Mouse (Mus musculus): ENCODE measurements around the gene Tff3.

The Tff3 gene

DNA sequence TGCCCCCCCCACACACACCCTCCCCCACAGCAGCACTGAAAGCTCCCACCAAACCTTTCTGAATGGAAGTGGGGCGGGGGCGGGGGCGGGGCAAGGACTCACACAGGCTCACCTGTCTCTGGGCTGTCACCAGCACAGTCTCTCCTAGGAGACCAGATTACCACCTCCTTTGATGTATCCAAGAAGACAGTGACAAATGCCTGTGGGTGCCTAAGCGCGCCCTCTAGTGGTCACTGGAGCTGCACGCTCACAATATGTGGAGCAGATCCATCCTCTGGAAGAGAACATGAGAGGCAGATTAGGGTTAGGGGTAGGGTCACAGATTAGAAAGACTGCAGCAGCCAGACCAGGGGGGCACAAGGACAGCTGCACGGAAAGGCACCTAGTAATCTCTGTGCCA is 10.0 kb downstream of the Tff3 start:
- DNase-seq = peak; percentile 87

DNA sequence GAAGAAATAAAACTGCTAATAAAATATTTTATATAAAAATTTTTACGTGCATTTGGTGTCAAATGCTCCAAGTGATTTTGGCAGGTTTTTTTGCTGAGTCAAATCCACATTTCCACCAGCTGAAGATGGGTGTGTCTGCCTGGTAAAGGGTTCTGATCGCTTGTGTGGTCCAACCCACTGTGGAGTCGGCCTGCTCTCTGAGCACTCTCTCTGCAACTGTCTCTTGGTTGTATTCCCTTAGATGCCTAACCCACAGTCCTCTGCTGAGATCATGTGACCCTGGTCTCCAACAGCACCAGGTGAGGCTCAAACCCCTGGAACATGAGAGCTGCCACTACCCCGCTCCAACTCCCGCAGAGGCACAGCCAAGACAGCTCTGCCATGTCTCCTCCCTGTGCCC is 11.5 kb downstream of the Tff3 start:
- no peak for DNase-seq

DNA sequence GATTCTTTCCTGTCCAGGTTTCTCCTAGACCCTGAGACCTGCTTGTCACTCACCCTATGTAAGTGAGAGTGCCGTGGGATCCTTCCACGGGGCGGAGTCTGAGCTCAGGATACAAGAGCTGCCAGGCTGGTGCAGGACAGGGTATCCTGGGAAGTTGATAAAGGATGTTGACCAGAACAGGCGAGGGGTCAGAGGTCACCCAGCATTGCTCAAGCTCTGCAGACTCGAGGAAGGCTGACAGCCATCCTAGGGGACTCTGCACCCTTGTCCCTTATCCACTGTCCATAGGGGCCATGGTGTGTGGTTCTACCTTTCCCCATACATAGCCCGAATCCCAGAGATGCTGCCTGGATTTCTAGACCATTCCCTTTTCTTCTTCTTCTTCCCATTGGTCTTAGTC is 13.4 kb downstream of the Tff3 start:
- no peak for DNase-seq

DNA sequence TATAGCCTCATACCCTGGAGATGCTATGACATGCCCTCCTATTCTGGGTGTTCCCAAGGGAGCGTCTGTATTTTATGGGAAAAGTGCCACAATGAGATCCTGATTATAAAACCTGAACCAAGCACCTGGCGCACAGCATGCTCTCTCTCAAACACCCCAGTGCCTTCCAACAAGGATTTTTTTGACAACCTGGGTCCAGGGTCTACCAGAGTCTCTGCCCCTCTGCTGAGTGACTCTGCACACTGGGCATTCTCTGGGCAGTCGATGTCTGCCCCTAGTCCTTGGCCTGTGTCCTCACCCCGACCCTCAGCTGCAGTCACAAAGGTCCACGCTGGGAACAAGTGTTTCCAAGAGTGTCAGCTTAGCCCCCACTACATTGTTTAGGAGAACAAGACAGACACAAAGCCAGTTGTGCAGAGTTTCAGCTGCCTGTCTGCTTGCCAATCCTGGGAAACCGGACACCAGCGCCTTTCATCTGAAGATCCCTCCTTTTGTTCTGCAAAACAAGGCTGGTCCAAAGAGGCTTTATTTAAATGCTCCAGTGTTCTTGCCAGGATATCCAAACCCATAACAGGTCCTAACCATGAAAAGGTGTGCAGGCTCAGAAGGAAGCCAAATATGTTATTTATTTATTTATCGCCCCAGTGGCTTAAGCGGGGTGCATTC is 16.1 kb downstream of the Tff3 start:
- no peak for DNase-seq

DNA sequence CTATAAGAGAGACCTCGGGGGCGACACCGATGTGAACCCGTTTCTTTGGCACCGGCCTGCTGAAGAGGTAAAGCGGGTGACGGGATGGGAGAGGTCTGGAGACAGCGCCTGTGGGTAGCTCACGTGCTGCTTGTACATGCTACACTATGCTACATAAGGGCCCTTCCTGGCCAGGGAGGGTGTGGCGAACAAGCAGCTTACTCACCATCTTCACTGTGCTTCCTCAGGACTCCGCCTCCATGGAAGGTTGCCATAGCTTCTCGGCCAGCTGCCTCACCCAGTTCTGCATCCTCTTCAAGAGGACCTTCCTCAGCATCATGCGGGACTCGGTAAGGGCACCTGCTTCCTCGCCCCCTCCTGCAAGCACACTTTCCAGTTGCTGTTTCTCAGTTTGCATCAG is 21.1 kb downstream of the Tff3 start:
- no peak for DNase-seq

DNA sequence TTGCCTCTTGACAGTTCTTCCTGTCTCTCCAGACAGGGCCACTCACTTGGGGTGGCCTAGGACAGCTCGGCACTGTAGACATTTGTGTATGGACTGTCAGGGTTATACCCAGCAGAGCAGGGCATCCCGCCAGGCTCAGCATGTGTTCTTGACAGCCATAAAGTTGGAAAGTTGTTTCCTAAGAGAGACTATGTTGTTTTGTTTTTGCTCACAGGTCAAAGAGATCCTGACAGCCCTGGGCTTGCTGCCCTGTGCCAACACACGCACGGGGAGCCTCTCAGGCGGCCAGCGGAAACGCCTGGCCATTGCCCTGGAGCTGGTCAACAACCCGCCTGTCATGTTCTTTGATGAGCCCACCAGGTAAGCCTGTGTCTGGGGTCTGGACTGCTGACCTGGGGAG is 25.6 kb downstream of the Tff3 start:
- no peak for DNase-seq

DNA sequence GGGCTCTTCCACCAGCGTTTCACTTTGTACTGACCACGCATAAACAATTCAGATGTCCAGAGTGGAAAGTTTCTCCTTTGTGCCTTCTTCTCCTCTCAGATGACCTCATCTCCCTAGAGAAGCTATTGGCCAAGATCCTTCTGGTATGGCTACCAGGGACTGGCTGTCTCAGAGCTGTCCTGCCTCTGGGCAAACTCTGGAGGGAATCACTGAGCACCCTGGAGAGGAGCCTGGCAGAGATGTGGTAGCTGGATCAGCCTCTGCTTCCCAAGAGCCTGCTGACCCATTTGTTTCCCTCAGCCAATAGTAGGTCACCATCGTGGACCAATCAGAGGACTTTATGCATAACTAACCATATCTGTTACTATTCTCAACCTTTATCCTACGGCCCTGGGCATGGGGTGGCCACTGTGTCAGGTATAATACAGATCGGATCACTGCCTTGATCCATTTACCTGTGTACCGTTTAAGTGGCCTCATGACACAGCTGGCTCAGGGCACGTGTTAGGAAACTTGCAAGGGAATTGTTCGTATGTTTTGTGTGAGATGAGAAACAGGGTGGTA is 26.4 kb downstream of the Tff3 start:
- DNase-seq = no peak

DNA sequence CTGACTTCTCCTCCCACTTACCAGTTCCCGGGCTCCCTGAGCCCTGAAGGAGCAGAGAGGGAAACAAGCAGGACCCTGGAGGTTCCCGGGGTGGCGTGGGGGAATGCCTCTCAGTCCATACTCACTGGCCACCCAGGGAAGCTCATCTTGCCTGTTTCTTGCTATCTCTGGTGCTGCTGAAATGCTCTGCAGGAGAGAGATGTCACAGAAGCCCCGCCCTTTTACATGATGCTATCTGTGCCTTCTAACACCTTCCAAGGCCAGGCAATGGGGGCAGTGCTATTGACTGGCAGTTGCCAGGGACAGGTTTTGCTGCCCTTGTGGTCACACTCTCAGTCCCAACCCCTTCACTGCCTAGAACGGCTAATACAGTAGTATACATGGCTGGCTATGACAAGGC is 30.7 kb downstream of the Tff3 start:
- peak; percentile 62 for DNase-seq

DNA sequence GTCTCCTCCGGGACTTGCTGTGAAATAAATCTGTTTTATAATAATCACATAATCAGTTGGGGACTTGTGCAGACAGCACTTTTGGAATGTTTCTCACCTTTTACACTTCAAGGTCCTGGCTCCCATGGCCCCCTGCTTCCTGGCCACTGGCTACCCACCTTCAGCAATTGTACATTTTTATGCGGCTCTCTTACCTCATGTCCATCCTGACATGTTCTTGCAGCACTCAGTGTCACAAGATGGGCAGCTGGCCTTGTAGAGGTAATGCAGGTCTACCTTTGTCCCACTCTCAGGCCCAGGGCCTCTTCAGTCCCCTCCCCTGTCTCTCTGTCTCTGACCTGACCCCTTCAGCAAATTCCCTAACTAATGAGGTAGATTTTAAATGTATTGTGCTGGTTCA is 32.6 kb downstream of the Tff3 start:
- DNase-seq = no peak

DNA sequence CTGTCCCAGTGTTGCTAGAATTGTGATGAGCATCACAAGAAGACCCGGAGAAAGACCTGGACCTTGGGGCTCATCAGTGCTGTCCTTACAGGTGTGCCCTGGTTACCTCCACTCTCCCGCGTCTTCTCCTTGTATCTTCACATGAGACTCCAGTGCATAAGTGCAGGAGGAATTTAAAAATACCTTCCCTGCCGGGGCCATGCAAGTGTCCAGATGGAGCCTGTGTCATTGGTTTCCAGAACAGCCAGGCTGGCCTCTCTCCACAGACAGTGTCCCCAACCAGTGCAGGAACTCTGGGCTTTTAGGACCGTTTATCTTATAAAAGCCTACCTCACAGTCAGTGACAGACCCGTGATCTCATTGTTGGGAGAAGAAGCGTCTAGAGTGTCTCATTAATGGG is 33.9 kb downstream of the Tff3 start:
- no peak for DNase-seq

DNA sequence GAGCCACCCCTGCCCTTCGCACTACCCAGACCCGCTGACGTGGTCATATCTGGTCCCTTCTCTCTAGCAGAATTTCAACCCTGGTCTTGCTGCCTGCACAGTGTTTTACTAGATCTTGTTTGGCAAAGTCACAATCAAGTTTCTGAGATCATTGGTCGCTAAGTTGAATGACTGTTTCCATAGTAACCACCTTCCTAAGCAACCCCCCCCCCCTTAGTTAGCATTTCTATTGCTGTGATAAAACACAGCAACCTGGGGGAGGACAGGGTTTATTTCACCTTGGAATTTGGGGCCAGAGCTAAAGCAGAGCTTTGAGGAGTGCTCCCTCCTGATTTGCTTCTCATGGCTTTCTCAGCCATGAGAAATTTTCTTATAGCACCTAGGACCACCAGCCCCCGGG is 34.7 kb downstream of the Tff3 start:
- no peak for DNase-seq

DNA sequence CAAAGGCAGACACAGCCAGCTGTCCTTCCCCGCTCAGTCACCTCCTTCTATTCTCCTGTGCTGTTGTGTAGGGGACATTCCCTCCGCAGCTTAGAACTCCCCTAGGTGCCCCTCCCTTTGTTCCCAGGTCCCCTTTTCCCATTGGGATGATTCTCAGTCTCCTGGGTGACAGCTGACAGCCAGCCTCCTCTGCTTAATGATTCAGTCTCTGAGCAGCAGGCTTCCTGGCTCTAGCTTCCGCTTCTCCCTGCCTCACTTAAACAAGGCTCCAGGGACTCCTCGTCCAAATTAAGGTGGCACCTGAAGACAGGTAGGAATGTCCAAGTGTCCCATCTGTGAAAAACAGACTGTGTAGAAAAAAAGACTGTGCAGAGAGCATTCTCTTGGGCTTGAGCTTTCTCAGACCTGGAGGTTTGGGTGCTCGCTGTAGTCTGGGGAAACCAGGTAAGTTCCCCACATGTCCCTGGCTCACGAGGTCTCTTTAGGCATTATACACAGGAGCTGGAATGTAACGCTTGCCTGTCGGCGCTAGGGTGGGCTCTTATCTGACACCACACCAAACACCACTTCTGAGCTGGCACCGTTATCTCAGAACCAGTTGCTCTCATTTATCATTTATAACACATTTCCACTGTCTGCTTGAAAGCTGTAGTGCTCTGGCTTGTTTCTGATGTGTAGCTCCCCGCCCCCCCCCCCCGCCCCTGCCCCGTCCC is 38.3 kb downstream of the Tff3 start:
- DNase-seq = peak; percentile 85

DNA sequence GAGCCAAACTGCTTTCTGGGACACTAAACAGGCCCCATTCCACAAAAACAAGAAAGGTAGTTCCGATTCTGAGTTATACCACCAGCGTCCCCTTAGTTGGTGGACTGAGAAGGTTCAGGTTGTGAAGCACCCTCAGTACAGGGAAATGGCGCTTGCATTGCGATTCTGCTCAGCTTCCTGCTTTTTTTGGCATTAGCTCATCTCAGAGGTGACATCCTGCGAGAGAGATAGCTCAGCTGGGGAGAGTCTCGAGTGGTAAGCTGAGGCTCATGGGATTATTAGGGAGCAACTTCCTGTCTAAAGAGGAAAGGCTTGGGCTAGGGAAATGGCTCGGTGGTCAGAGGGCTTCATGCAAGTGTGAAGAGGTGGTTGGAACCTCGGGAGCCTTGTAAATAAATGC is 39.6 kb downstream of the Tff3 start:
- DNase-seq = no peak

DNA sequence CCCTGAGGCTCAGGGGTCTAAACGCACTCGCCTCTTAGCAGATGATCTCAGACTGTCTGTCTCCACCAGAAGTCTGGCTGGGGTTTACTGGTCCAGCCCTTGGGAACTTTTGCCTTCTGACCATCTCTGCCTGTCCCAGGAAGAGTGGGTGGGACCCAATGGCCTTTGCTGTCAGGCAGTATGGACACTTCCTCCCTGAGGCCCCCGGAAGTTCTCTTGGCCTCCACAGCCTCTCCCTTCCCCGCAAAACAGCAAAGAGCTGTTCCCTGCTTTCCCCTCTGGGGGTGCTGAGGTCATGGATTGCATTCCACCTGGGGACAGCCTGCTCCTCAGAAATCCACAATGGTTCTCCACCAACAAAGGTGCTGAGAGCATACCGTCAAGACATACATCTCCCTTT is 40.7 kb downstream of the Tff3 start:
- DNase-seq = peak; percentile 29

DNA sequence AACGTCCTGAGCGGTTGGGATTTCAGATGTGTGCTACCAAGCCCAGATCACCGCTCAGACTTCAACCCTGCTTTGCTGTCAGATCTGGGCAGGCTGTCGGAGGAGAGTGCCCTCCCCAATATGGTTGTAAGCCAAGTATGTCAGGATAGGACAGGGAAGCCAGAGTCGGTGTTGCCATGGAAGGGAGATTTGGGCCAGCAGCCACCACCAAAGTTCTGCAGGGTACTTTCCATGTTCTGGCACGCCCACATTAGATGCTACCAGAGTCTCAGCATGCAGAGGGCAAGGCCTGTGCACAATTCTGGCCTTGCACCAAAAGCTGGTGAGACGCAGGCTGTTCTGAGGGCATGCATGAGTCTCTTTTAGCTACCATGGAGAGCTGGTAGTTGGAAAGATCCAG is 43.2 kb downstream of the Tff3 start:
- no peak for DNase-seq

DNA sequence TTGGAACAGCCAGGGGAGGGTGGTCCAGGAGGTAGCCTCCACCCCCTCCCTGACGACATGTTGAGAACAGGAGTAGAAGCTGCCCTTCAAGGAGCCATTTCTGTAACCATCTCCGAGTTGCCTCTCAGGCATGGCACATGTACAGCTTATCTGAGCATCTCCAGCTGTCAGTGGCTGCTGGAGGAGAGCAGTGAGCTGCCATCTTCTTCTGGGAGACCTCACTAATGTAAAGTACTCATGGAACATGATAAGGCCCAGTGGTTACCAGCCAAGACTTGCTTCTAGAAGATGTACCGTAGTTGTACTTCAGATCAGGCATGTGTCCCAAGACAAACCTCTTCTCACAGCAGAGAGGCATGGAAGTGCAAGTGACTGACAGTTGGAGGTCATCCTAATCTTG is 43.9 kb downstream of the Tff3 start:
- no peak for DNase-seq

DNA sequence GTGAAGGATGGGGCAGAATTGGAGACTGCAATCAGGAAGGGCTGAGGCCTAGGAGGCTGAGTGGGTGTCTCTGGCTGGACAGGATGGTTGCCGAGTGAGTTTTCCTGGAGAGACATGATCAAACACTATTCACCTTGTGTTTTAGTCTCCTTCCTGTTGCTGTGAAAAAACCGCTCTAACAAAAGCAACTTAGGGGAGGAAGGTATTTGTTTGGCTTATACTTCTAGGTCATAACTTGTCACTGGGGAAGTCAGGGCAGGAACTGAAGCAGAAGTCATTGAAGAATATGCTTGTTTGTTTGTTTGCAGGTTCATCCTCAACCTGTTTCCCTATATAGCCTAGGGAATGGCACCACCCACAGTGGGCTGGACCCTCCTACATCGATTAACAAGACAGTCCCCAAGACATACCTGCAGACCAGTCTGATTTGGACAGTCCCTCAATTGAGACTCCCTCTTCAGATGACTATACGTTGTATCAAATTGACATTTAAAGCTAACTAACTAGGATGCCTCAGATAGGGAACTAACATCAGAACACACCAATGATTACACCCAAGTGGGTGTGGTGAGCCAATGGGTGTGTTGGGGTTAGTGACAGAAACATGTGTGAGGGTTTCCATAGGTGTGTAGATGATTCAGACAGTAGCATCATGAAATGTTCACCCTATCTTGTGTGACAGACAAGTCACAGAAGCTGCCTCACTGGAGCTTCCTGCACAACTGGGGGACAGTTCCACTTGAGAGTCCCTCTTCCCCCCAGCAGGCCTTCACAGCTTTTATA is 47.0 kb downstream of the Tff3 start:
- DNase-seq = no peak

DNA sequence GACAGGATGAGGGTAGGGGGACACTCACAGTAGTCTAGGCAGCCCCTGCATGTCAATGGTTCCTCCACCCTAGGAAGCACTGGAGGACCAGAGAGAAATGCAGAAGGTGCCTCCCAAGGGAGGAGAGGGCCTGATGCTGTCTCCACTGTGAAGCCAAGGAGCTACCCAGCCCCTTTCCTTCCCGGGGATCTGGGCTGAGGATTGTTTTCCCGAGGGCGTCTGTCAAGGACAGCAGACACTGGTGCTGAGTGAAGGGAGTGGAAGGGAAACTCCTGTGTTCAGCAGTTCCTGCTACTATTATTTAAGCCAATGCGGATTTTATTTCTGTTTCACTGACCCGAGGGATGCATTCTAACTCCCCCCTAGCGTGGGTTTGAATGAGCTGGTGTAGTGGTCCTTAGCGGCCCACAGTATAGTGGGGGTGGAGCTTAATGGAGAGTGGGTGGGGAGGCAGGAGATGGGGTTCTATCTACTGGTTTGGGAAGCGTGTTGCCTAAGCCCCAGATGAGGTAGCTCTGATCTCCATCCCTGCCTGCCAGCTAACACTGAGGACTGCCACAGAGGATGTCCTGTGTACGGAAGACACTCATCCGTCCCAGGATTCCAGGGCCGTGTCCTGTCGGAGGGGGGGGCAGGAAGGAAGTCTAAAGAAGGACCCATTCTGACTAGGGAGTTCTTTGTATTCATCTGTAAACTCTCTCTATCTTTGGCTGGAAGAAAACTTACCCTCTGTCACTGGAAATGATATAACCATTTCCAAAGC is 50.2 kb downstream of the Tff3 start:
- DNase-seq = no peak

DNA sequence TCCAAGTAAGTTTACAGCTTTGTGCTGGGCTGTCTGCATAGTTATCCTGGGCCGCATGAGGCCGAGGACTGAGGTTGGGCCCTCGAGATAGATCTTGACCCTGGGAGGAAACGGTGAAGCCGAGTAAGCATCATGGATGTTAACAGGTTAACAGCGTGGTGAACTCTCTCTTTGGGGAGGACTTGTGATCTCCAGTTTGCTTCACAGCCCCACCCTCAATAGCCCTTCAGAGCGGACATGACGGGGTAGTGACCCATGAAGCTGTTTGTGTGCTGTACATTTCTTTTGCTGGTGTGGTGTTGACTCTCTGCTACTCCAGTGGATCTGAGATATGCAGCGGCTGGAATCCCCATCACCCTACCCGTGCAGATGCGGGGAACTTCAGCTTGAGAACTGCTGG is 50.9 kb downstream of the Tff3 start:
- no peak for DNase-seq

DNA sequence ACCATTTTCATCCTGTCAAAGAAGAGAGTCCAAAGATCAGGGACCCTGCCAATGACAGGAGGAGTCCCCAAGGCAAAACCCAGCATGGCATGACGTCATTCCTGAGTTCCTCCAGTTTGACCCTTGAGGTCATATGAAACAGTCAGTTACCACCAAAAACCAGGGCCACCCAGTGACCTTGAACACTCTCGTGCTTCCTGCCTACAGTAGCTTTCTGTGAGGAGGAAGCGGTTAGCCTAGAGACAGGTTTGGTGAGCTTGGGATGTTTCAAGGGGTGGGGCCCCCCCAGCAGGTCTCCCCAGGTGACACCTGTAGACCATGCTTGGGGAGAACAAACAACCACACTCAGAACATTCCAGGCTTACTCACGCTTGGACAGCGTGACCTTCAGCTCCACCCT is 51.9 kb downstream of the Tff3 start:
- DNase-seq = no peak

DNA sequence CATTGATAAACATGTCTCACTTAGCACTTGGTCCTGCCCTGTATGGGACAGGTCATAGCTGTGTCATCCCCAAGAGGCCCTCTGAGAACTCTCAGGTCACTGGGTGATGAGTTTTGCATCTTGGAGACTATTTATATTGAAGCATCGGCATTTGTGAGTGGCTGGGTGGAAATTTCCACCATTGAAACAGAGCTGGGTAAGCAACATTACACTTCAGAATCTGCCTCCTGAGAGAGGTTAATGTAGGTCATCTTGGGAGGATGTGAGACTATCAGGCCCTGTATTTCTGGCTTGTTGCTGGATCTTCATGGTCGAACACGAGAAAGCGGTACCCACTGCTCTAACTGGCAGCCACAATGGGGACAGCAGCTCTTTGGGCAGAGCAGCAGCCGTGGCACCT is 54.0 kb downstream of the Tff3 start:
- no peak for DNase-seq
